Mouse (Mus musculus): Measurements from ENCODE around the gene Vdac2. TPM values are rescaled to one million over a fixed set of nuclear protein-coding genes. Genes with fewer than 3 reads are reported as not detected.

Vdac2 gene
- polyA plus RNA-seq, 1 experiment from 2014 or later = 336 TPM

- ATAC-seq (replicated peaks; ENCODE audit: low FRiP score, low TSS enrichment, low read depth) = no peak
- Histone ChIP-seq H3K4me2 (ENCODE audit: low read length) (no peak overlapping the region), H3K9ac (ENCODE audit: low read length) (no peak overlapping the region), H3K27ac (ENCODE audit: low read depth) (no peak overlapping the region), H3K4me3 (ENCODE audit: low read depth, low read length) (no peak overlapping the region), H3K27me3 (replicated peaks; ENCODE audit: control insufficient read depth, insufficient read depth, low read length) (no peaks in the 10 kb centered on the region), H3K36me3 (ENCODE audit: control insufficient read depth, insufficient read depth, low read length) (peaks cover 86% of the 10 kb centered on the region), H3K9me3 (ENCODE audit: control insufficient read depth, low read length) (no peaks in the 10 kb centered on the region), H3K4me1 (replicated peaks; ENCODE audit: control insufficient read depth, insufficient read depth, low read length) (peaks cover 12% of the 10 kb centered on the region; the same call in 1 of the 2 replicates)
- no peak for DNase-seq (ENCODE audit: low spot score)
- 71% methylated on average over 6 of the region's 6 CpGs for WGBS
Measured at GRCm38 (mm10) chr14:21843263-21843662, 18.2 kb downstream of the Vdac2 start.

- Histone ChIP-seq H3K27ac (ENCODE audit: low read depth) (0 out of 2 replicates have a peak overlapping the region, but pooled peaks have one; percentile 72), H3K4me3 (ENCODE audit: low read depth, low read length) (0 out of 2 replicates have a peak overlapping the region, but pooled peaks have one; percentile 56), H3K4me2 (ENCODE audit: low read length) (peak overlapping the region; percentile 100), H3K9ac (ENCODE audit: low read length) (no peak overlapping the region), H3K4me1 (replicated peaks; ENCODE audit: control insufficient read depth, insufficient read depth, low read length) (peaks cover 13% of the 10 kb centered on the region; the same call in 1 of the 2 replicates), H3K27me3 (replicated peaks; ENCODE audit: control insufficient read depth, insufficient read depth, low read length) (no peaks in the 10 kb centered on the region), H3K36me3 (ENCODE audit: control insufficient read depth, insufficient read depth, low read length) (peaks cover 50% of the 10 kb centered on the region), H3K9me3 (ENCODE audit: control insufficient read depth, low read length) (no peaks in the 10 kb centered on the region)
- DNase-seq (ENCODE audit: low spot score) (peak; percentile 69), ATAC-seq (replicated peaks; ENCODE audit: low FRiP score, low TSS enrichment, low read depth) (no peak)
- WGBS = 19% methylated on average over 10 of the region's 10 CpGs
Measured at GRCm38 (mm10) chr14:21846827-21847380, 21.9 kb downstream of the Vdac2 start.

- no peaks in the 10 kb centered on the region for H3K27me3 ChIP-seq (replicated peaks; ENCODE audit: control insufficient read depth, insufficient read depth, low read length)
- H3K36me3 ChIP-seq (ENCODE audit: control insufficient read depth, insufficient read depth, low read length) = peaks cover 43% of the 10 kb centered on the region
- peaks cover 13% of the 10 kb centered on the region; the same call in 1 of the 2 replicates for H3K4me1 ChIP-seq (replicated peaks; ENCODE audit: control insufficient read depth, insufficient read depth, low read length)
- ATAC-seq (replicated peaks; ENCODE audit: low FRiP score, low TSS enrichment, low read depth) (peak; percentile 54), DNase-seq (ENCODE audit: low spot score) (peak; percentile 85)
- WGBS = 0% methylated on average over 50 of the region's 50 CpGs
- H3K4me3 ChIP-seq (ENCODE audit: low read depth, low read length) = peak overlapping the region; percentile 56
- peak overlapping the region; percentile 72 for H3K27ac ChIP-seq (ENCODE audit: low read depth)
- peak overlapping the region; percentile 59 for H3K9ac ChIP-seq (ENCODE audit: low read length)
- H3K9me3 ChIP-seq (ENCODE audit: control insufficient read depth, low read length) = no peaks in the 10 kb centered on the region
- H3K4me2 ChIP-seq (ENCODE audit: low read length) = peak overlapping the region; percentile 100
Measured at GRCm38 (mm10) chr14:21847381-21848165, 22.5 kb downstream of the Vdac2 start.

GRCm38 (mm10) chr14:21848166-21849154 lies 23.4 kb downstream of the Vdac2 start, which contains the start of gene Comtd1:
Comtd1 (minus strand) TSS chr14:21848977.
- ATAC-seq (replicated peaks; ENCODE audit: low FRiP score, low TSS enrichment, low read depth) = peak; percentile 91
- no peaks in the 10 kb centered on the region for H3K9me3 ChIP-seq (ENCODE audit: control insufficient read depth, low read length)
- H3K36me3 ChIP-seq (ENCODE audit: control insufficient read depth, insufficient read depth, low read length) = peaks cover 34% of the 10 kb centered on the region
- H3K27me3 ChIP-seq (replicated peaks; ENCODE audit: control insufficient read depth, insufficient read depth, low read length) = no peaks in the 10 kb centered on the region
- peak within 1 kb of the TSS; percentile 72 for H3K27ac ChIP-seq (ENCODE audit: low read depth)
- peak within 1 kb of the TSS; percentile 59 for H3K9ac ChIP-seq (ENCODE audit: low read length)
- DNase-seq (ENCODE audit: low spot score) = peak; percentile 99
- H3K4me2 ChIP-seq (ENCODE audit: low read length) = peak within 1 kb of the TSS; percentile 100
- under 1% methylated on average over 51 of the region's 51 CpGs for WGBS
- peaks cover 14% of the 10 kb centered on the region; the same call in 1 of the 2 replicates for H3K4me1 ChIP-seq (replicated peaks; ENCODE audit: control insufficient read depth, insufficient read depth, low read length)
- peak within 1 kb of the TSS; percentile 56 for H3K4me3 ChIP-seq (ENCODE audit: low read depth, low read length)

- Histone ChIP-seq H3K4me1 (replicated peaks; ENCODE audit: control insufficient read depth, insufficient read depth, low read length) (peaks cover 24% of the 10 kb centered on the region; the same call in 1 of the 2 replicates), H3K4me3 (ENCODE audit: low read depth, low read length) (no peak overlapping the region), H3K4me2 (ENCODE audit: low read length) (no peak overlapping the region), H3K36me3 (ENCODE audit: control insufficient read depth, insufficient read depth, low read length) (peaks cover 21% of the 10 kb centered on the region), H3K9me3 (ENCODE audit: control insufficient read depth, low read length) (no peaks in the 10 kb centered on the region), H3K27ac (ENCODE audit: low read depth) (no peak overlapping the region), H3K27me3 (replicated peaks; ENCODE audit: control insufficient read depth, insufficient read depth, low read length) (no peaks in the 10 kb centered on the region), H3K9ac (ENCODE audit: low read length) (no peak overlapping the region)
- WGBS = 84% methylated on average over 13 of the region's 13 CpGs
- ATAC-seq (replicated peaks; ENCODE audit: low FRiP score, low TSS enrichment, low read depth) (no peak), DNase-seq (ENCODE audit: low spot score) (no peak)
Measured at GRCm38 (mm10) chr14:21849524-21850418, 24.7 kb downstream of the Vdac2 start.

- ATAC-seq (replicated peaks; ENCODE audit: low FRiP score, low TSS enrichment, low read depth) = no peak
Measured at GRCm38 (mm10) chr14:21850419-21851127, 25.5 kb downstream of the Vdac2 start.

GRCm38 (mm10) chr14:21851996-21852791 lies 27.2 kb downstream of the Vdac2 start:
- ATAC-seq (replicated peaks; ENCODE audit: low FRiP score, low TSS enrichment, low read depth) (no peak), DNase-seq (ENCODE audit: low spot score) (peak; percentile 46)
- Histone ChIP-seq H3K36me3 (ENCODE audit: control insufficient read depth, insufficient read depth, low read length) (no peaks in the 10 kb centered on the region), H3K4me3 (ENCODE audit: low read depth, low read length) (no peak overlapping the region), H3K9me3 (ENCODE audit: control insufficient read depth, low read length) (no peaks in the 10 kb centered on the region), H3K9ac (ENCODE audit: low read length) (no peak overlapping the region), H3K27me3 (replicated peaks; ENCODE audit: control insufficient read depth, insufficient read depth, low read length) (no peaks in the 10 kb centered on the region), H3K4me1 (replicated peaks; ENCODE audit: control insufficient read depth, insufficient read depth, low read length) (peaks cover 21% of the 10 kb centered on the region; the same call in 1 of the 2 replicates), H3K4me2 (ENCODE audit: low read length) (no peak overlapping the region), H3K27ac (ENCODE audit: low read depth) (no peak overlapping the region)
- WGBS = 74% methylated on average over 16 of the region's 16 CpGs

More at GRCm38 (mm10) chr14:21850419-21851127, 25.5 kb downstream of the Vdac2 start:
- Histone ChIP-seq H3K27ac (ENCODE audit: low read depth) (no peak overlapping the region), H3K9ac (ENCODE audit: low read length) (no peak overlapping the region), H3K27me3 (replicated peaks; ENCODE audit: control insufficient read depth, insufficient read depth, low read length) (no peaks in the 10 kb centered on the region), H3K4me1 (replicated peaks; ENCODE audit: control insufficient read depth, insufficient read depth, low read length) (peaks cover 24% of the 10 kb centered on the region; the same call in 1 of the 2 replicates), H3K4me2 (ENCODE audit: low read length) (no peak overlapping the region), H3K9me3 (ENCODE audit: control insufficient read depth, low read length) (no peaks in the 10 kb centered on the region), H3K36me3 (ENCODE audit: control insufficient read depth, insufficient read depth, low read length) (peaks cover 14% of the 10 kb centered on the region), H3K4me3 (ENCODE audit: low read depth, low read length) (no peak overlapping the region)
- no peak for DNase-seq (ENCODE audit: low spot score)
- 82% methylated on average over 24 of the region's 24 CpGs for WGBS

Measured in intestine, embryonic 14.5 days (tissue).